Mouse (Mus musculus): ENCODE measurements around the gene Nedd4.

- TF ChIP-seq TCF12 (IDR thresholded peaks at IDR 0.05; ENCODE audit: insufficient read depth, poor library complexity, severe bottlenecking) = no peak
- TF ChIP-seq POLR2A (IDR thresholded peaks at IDR 0.05; ENCODE audit: insufficient read length, low read depth) = no peak
- no peak for TF ChIP-seq POLR2AphosphoS2 (IDR thresholded peaks at IDR 0.05; ENCODE audit: insufficient read length, low read depth)
- TF ChIP-seq USF1 (IDR thresholded peaks at IDR 0.05; ENCODE audit: low read depth) = no peak
- no peak for TF ChIP-seq E2F4 (IDR thresholded peaks at IDR 0.05; ENCODE audit: insufficient read depth)
These were observed 39.9 kb downstream of the Nedd4 start for GRCm38 (mm10) chr9:72702075-72702474.
